Mouse (Mus musculus): ENCODE measurements around the gene AU021092. TPM values are rescaled to one million over a fixed set of nuclear protein-coding genes. Genes with fewer than 3 reads are reported as not detected.

The AU021092 gene
- polyA plus RNA-seq, 1 experiment from 2014 or later: 5.2 TPM

DNA sequence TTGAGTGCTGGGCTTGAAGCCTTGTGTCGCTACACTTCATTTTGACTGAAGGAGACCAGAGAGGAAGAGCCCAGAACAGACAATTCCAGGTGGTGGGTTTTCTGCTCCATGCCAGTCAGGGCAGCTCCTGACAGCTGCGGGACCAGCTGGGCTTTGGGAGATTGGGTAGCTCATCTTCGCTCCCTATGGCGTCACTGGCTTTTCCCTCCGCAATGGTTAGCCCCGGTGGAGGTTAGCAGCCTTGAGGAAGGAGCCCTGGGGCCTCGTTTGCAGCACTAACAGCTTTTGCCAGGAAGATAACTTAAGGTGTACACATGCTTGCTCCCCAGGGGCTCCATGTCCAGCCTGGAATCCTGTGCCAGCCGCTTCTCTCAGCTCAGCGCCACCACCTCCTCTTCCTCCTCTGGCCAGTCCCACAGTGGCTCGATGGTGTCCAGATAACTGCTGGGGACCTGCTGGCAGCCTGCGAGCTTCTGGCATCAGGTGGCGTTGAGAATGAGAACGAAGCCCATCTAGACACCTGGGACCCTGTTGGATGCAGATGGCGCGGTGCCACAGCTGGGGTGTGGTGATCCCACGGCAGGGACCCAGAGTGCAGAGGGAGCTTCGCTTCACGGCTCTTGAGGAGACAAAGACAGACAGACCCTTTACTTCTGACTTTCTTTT, 38.7 kb downstream of the AU021092 start:
- Histone ChIP-seq H3K27ac (ENCODE audit: low read depth, low read length) (no peak overlapping the region), H3K9me3 (ENCODE audit: control insufficient read depth, low read length) (no peaks in the 10 kb centered on the region), H3K36me3 (ENCODE audit: control insufficient read depth, insufficient read depth, low read length) (no peaks in the 10 kb centered on the region), H3K4me2 (ENCODE audit: low read depth) (no peak overlapping the region), H3K27me3 (ENCODE audit: control insufficient read depth, insufficient read depth, low read length) (no peaks in the 10 kb centered on the region), H3K4me1 (ENCODE audit: control insufficient read depth, insufficient read depth, low read length) (no peaks in the 10 kb centered on the region), H3K9ac (ENCODE audit: low read length) (no peak overlapping the region), H3K4me3 (ENCODE audit: low read depth, low read length) (no peak overlapping the region)
- ATAC-seq (ENCODE audit: insufficient read depth, low FRiP score, low TSS enrichment): no peak
- DNase-seq (ENCODE audit: low spot score): no peak
- WGBS: 88% methylated on average over 18 of the region's 18 CpGs

DNA sequence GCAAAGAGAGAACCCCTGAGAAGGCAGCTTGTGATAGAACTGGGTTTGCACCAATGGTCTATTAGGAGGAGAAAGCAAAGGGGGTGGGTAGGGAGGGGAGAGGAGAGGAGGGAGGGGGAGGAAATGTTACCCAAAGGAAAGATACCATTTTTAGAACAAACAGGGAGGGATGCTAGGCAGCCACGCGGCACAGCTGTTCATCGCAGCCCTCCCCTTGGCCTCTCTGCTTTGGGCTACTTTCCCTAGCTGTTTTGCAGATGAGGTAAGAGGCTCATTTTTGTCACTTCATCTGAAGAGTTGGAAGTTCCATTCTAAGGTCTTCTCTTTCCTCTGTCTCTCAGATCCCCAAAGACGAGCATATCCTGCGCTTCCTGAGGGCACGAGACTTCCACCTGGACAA, 49.5 kb downstream of the AU021092 start:
- ATAC-seq (ENCODE audit: insufficient read depth, low FRiP score, low TSS enrichment): no peak
- 95% methylated on average over 6 of the region's 6 CpGs for WGBS
- Histone ChIP-seq H3K4me1 (ENCODE audit: control insufficient read depth, insufficient read depth, low read length) (no peaks in the 10 kb centered on the region), H3K27me3 (ENCODE audit: control insufficient read depth, insufficient read depth, low read length) (no peaks in the 10 kb centered on the region), H3K9me3 (ENCODE audit: control insufficient read depth, low read length) (no peaks in the 10 kb centered on the region), H3K36me3 (ENCODE audit: control insufficient read depth, insufficient read depth, low read length) (no peaks in the 10 kb centered on the region), H3K27ac (ENCODE audit: low read depth, low read length) (no peak overlapping the region), H3K4me2 (ENCODE audit: low read depth) (no peak overlapping the region), H3K9ac (ENCODE audit: low read length) (no peak overlapping the region), H3K4me3 (ENCODE audit: low read depth, low read length) (no peak overlapping the region)
- DNase-seq (ENCODE audit: low spot score): no peak

DNA sequence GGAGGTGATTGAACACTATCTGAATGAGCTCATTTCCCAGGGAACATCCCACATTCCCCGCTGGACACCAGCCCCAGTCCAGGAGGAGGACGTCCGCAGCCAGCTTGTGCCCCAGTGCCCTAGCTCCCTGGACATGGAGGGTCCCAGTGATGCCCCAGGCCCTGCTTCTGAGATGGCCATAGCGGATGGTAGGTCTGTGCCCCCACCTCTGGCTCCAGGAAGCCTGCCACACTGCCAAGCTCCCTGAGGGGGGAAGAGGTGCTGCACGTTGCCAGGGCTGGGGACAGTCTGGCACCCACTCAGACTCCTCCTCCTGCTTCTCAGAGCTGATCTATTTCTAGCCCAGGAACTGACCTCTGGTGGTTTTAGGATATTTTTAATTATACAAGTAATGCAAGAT, 53.3 kb downstream of the AU021092 start:
- WGBS: 71% methylated on average over 5 of the region's 5 CpGs
- H3K4me1 ChIP-seq (ENCODE audit: control insufficient read depth, insufficient read depth, low read length): no peaks in the 10 kb centered on the region
- no peak overlapping the region for H3K4me3 ChIP-seq (ENCODE audit: low read depth, low read length)
- H3K36me3 ChIP-seq (ENCODE audit: control insufficient read depth, insufficient read depth, low read length): no peaks in the 10 kb centered on the region
- no peaks in the 10 kb centered on the region for H3K9me3 ChIP-seq (ENCODE audit: control insufficient read depth, low read length)
- no peak overlapping the region for H3K27ac ChIP-seq (ENCODE audit: low read depth, low read length)
- no peak for ATAC-seq (ENCODE audit: insufficient read depth, low FRiP score, low TSS enrichment)
- no peak overlapping the region for H3K4me2 ChIP-seq (ENCODE audit: low read depth)
- no peak for DNase-seq (ENCODE audit: low spot score)
- no peaks in the 10 kb centered on the region for H3K27me3 ChIP-seq (ENCODE audit: control insufficient read depth, insufficient read depth, low read length)
- H3K9ac ChIP-seq (ENCODE audit: low read length): no peak overlapping the region

DNA sequence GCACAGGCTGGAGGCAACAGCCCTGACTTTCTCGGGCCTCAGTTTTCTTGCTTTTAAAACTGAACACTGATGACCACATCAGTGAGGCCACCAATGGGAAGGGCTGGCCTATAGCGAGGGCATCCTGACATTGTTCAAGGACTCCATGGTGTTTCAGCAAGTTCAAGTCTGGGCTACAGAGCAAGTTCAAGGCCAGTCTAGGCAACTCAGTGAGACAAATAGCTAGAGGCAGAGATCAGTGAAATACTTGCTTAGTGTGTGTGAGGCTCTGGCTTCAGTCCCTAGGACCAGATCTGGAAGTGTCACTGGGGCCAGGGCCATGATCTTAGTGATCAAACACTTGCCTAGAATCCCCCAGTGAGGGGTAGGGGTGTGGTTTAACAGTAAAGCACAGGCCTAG, 54.1 kb downstream of the AU021092 start:
- Histone ChIP-seq H3K36me3 (ENCODE audit: control insufficient read depth, insufficient read depth, low read length) (no peaks in the 10 kb centered on the region), H3K4me2 (ENCODE audit: low read depth) (no peak overlapping the region), H3K27ac (ENCODE audit: low read depth, low read length) (no peak overlapping the region), H3K27me3 (ENCODE audit: control insufficient read depth, insufficient read depth, low read length) (no peaks in the 10 kb centered on the region), H3K4me3 (ENCODE audit: low read depth, low read length) (no peak overlapping the region), H3K4me1 (ENCODE audit: control insufficient read depth, insufficient read depth, low read length) (no peaks in the 10 kb centered on the region), H3K9me3 (ENCODE audit: control insufficient read depth, low read length) (no peaks in the 10 kb centered on the region), H3K9ac (ENCODE audit: low read length) (no peak overlapping the region)
- no peak for DNase-seq (ENCODE audit: low spot score)
- no peak for ATAC-seq (ENCODE audit: insufficient read depth, low FRiP score, low TSS enrichment)
- whole genome bisulfite sequencing: 84% methylated on average over 2 of the region's 2 CpGs

DNA sequence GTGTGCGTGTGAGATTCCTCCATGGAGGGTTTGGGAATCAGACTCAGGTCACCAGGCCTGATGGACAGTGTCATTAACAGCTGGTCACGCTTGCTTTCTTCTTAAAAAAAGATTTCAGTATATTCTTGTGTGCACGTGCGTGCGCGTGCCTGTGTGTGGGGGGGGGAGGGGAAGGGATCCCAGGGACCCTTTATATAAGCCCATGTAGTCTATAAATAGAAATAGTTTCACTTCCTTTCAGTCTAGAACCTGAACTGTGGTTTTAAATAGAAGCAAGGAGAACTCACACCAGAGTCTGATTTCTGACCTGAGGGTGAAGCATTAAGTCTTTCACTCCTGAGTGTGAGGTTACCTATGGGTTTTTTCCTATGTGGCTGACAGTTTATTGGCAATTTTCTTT, 57.8 kb downstream of the AU021092 start:
- Histone ChIP-seq H3K27me3 (ENCODE audit: control insufficient read depth, insufficient read depth, low read length) (no peaks in the 10 kb centered on the region), H3K4me1 (ENCODE audit: control insufficient read depth, insufficient read depth, low read length) (no peaks in the 10 kb centered on the region), H3K4me2 (ENCODE audit: low read depth) (no peak overlapping the region), H3K27ac (ENCODE audit: low read depth, low read length) (no peak overlapping the region), H3K36me3 (ENCODE audit: control insufficient read depth, insufficient read depth, low read length) (no peaks in the 10 kb centered on the region), H3K4me3 (ENCODE audit: low read depth, low read length) (no peak overlapping the region), H3K9ac (ENCODE audit: low read length) (no peak overlapping the region), H3K9me3 (ENCODE audit: control insufficient read depth, low read length) (no peaks in the 10 kb centered on the region)
- DNase-seq (ENCODE audit: low spot score) (no peak), ATAC-seq (ENCODE audit: insufficient read depth, low FRiP score, low TSS enrichment) (no peak)
- 86% methylated on average over 6 of the region's 6 CpGs for WGBS

Small RNA genes within 50 kb of the gene (microRNA-seq; reads per million reads assigned to microRNA genes)
- not detected for gene Gm23689
- not detected for gene Gm26095
- not detected for gene Mir6364

Other genes with a start within 250 kb of the AU021092 start
- not detected in 2 replicates for gene Sept12, start 224.4 kb downstream of the AU021092 start, polyA plus RNA-seq (2014; fragmentation: Nextera tagmentation; extraction: Ambion mirVana)
- 1.4 TPM in 1 of 2 replicates, not detected in the other for gene Smim22, start 215.0 kb downstream of the AU021092 start, polyA plus RNA-seq (2014; fragmentation: Nextera tagmentation; extraction: Ambion mirVana)
- gene Rogdi, start 208.7 kb downstream of the AU021092 start, polyA plus RNA-seq (2014; fragmentation: Nextera tagmentation; extraction: Ambion mirVana): 83.0 and 88.0 TPM in 2 replicates
- 178 and 199 TPM in 2 replicates for gene Glyr1, start 172.4 kb downstream of the AU021092 start, polyA plus RNA-seq (2014; fragmentation: Nextera tagmentation; extraction: Ambion mirVana)
- gene Ubn1, start 172.2 kb downstream of the AU021092 start, polyA plus RNA-seq (2014; fragmentation: Nextera tagmentation; extraction: Ambion mirVana): 22.6 and 24.5 TPM in 2 replicates
- gene Ppl, start 89.9 kb downstream of the AU021092 start, polyA plus RNA-seq (2014; fragmentation: Nextera tagmentation; extraction: Ambion mirVana): 1.1 TPM in 2 replicates
- 0.58 and 0.81 TPM in 2 replicates for gene Sec14l5, start 75.2 kb downstream of the AU021092 start, polyA plus RNA-seq (2014; fragmentation: Nextera tagmentation; extraction: Ambion mirVana)
- 13.6 and 16.9 TPM in 2 replicates for gene Nagpa, start 18.3 kb downstream of the AU021092 start, polyA plus RNA-seq (2014; fragmentation: Nextera tagmentation; extraction: Ambion mirVana)
- 26.1 and 26.9 TPM in 2 replicates for gene Alg1, start 11.3 kb upstream of the AU021092 start, polyA plus RNA-seq (2014; fragmentation: Nextera tagmentation; extraction: Ambion mirVana)
- gene Eef2kmt, start 33.7 kb upstream of the AU021092 start, polyA plus RNA-seq (2014; fragmentation: Nextera tagmentation; extraction: Ambion mirVana): 10.6 and 15.2 TPM in 2 replicates